Mouse (Mus musculus) olfactory bulb, adult 2 months (tissue): ENCODE data around the gene Sp6.

Experiments used
- CTCF ChIP-seq: fragments of 200-500 bp; IDR thresholded peaks from 2 replicates; pipeline ENCODE4 v1.5.1; 2012; ENCODE audit warnings: low read depth, mild to moderate bottlenecking, low read length, moderate library complexity; ENCODE audit not compliant: insufficient read depth
- POLR2A ChIP-seq: fragments of 200-500 bp; IDR thresholded peaks from 2 replicates; pipeline ENCODE4 v1.6.1; 2012; ENCODE audit warnings: mild to moderate bottlenecking, low read depth, low read length, moderate library complexity; ENCODE audit not compliant: insufficient read depth

DNA sequence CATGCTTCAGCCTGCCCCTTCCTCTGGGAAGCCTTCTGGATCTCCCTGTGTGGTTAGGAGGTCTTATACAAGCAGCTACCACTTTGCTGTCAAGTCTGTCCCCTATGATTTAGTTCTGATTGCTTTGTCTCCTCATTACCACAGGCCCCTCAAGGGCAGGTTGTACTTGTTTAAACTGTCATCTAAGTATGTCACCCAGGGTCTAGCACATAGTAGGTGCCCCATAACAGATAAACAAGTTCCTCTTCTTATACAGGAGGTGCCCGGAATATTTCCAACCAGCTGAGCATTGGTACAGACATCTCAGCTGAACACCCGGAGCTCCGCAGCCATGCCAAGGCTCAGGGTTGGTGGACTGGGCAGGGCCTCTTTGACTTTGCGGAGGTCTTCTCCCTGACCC lies 19.3 kb downstream of the Sp6 start:
- TF ChIP-seq CTCF (no peak), POLR2A (no peak)
